Mouse (Mus musculus): Measurements from ENCODE around the gene Gna12.
A peak's percentile ranks its signal among the peaks of the same experiment; 100 is the strongest.

Gna12 gene

DNA sequence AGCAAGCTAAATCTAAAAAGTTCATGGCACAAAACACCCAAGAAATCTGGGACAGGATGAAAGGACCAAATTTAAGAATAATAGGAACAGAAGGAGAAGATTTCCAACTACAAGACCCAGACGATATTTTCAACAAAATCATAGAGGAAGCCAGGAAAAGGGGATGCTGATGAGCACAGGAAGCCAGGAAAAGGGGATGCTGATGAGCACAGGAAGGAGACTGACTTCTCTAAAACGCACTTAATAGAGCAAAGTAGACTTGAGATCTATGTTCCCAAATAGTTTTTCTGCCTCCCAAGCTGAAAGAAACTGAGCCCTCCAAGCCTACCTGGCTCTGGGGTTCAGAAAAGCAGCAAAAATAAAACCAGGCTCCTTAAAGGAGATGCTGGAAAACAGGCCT lies 2.8 kb downstream of the Gna12 start:
- no peak for DNase-seq (ENCODE audit: low read depth, low spot score)

- DNase-seq (ENCODE audit: low read depth, low spot score), result no peak
These were observed 3.4 kb downstream of the Gna12 start for GRCm38 (mm10) chr5:140826796-140827195.

GRCm38 (mm10) chr5:140826118-140826517 lies 4.1 kb downstream of the Gna12 start:
- no peak for DNase-seq (ENCODE audit: low read depth, low spot score)

DNA sequence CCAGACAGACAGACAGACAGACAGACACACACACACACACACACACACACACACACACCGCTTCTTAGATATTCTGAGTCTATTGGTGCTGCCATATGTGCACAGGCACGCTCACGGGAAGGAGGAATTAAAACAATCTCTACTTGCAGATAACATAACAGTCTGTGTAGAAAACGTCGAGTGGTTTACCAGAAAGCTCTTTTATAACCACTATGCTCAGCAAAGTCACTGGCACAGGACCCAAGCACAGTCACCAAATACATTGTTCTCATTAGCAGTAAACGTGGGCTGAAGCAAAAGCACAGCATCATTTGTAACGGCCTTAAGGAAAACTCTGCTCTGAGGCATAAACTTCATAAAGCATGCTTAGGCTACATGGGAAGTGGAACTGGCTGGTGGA lies 6.1 kb downstream of the Gna12 start:
- DNase-seq (ENCODE audit: low read depth, low spot score), result no peak

DNA sequence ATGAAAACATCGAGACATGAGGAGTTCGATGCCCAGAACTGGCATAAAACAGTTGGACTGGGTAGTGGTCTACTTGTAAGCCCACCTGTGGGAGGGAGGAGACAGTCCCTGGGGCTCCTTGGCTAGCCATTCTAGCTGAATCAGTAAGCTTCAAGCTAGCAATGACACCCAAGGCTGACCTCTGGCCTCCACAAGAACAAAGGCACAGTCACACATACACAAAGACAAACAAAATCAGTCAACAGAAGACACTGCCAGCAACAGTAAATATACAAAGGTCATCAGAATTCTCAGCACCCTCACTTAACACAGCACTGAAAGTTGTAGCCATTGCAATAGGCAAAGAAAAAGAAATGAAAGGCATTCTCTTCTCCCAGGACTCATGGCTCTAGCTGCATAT lies 6.8 kb downstream of the Gna12 start:
- DNase-seq (ENCODE audit: low read depth, low spot score), result no peak

GRCm38 (mm10) chr5:140821951-140822350 lies 8.3 kb downstream of the Gna12 start:
- DNase-seq (ENCODE audit: low read depth, low spot score), result no peak

DNA sequence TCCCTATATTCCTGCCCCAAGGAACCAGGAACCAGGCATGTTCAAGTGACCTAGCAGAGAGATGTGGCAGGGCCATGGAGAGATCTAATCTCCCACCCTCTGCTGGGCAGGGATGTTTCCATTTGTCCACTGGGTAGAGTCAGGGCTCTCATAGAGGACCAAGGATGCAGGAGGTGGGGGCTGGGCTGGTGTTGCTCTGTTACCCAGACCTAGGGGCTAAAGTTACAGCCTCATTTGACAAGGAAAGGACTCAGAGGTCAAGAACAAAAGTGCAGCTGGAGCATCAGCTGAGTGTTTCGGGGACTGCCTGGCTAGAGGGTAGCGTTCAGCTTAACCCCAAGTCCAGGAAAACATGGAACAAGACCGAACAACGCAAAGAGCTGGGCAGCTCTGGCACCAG lies 9.7 kb downstream of the Gna12 start:
- no peak for DNase-seq (ENCODE audit: low read depth, low spot score)

DNA sequence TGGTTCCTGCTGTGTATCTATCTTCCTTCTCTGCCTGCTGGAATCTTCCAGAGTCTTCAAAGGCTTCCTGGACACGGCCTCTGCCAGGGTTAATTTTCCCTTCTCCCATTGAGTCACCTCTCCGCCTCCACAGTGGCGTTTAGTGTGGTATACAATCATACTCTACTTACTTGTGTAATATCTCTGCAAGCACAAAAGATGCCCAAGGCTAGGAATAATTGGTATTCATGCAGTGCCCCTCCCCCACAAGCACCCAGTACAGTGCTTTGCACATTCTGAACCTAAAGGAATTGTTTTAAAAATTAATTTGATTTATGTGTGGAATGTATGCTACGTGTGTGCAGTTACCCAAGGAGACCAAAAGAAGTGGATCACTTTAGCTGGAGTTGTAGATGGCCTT lies 10.6 kb downstream of the Gna12 start:
- DNase-seq (ENCODE audit: low read depth, low spot score), result no peak

DNA sequence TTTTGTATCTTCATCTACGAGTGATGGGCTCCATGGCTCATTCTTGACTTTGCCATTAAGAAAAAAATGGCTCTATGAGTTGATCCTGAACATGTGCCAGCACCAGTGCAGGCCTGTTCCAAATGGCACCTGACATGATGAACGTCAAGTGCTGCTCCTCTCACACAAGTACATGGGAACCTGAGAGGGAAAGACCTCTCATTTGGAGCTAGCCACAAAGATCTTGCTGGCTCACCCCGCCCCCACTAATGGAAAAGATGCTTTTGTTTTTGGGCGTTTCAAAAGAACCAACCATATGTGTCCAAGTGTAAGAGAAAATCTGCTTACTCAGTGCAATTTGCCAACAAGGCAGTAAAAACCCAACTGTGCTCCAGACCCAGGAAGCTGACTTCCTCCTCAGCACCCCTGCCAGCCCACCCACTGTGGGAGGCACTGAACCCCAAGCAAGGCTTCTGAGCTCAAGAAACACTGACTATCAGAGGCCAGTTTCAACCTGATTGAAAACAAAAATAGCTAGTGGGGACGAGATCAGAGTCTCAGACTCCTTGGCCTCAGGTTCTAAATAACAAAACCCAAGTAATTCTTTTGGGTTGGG lies 11.7 kb downstream of the Gna12 start:
- DNase-seq (ENCODE audit: low read depth, low spot score), result no peak

- no peak for DNase-seq (ENCODE audit: low read depth, low spot score)
These were observed 13.2 kb downstream of the Gna12 start for GRCm38 (mm10) chr5:140816950-140817568.

- DNase-seq (ENCODE audit: low read depth, low spot score), result no peak
These were observed 14.2 kb downstream of the Gna12 start for GRCm38 (mm10) chr5:140816008-140816407.

DNA sequence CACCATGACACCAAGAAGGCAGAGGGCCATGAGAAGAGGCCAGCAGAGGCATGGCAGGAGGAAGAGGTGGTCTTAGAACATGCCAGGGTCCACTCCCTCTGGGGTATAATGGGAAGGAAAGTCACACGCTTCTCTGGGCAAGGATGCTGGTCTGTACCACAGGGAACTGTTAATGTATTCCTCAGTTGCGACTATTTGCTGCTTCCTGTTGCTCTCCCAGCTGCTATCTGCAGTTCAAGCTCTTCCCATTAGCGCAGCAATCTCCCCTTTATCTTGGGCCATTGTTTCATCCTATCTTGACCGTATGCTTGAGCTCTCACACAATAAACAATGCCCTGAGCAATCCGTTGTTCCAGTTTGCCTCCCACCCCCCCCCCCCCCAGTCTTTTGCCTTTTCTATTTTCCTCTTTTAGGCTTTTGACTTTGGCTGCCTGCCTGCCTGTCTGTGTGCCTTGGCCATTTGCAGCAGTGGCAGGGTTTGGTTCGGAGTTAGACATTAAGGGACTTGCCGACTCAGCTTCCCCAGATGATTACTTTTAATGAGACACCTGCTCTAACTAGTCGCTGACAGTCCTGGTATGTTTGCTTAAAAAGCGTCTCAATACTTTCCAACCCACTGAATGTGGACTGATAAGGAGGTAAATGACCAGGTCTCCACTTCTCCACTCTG lies 15.0 kb downstream of the Gna12 start:
- no peak for DNase-seq (ENCODE audit: low read depth, low spot score)

GRCm38 (mm10) chr5:140814403-140814802 lies 15.8 kb downstream of the Gna12 start:
- DNase-seq (ENCODE audit: low read depth, low spot score), result no peak

DNA sequence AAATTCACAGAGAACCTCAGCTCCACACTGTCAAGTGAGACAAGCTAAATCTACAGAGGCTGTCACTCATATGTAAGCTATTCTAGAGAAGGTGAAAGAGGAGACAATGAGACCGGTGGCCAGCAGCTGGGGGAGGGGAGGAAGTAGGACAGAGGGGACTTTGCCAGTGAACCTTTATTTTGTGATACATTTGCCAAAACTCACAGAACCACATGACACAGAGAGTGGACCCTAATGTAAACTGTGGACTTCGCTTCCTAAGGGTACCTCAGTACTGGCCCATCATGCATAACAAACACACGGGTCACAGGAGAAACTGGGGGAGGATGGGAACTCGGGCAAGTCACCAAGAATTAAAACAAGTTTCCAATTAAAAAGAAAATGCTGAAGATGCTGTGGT lies 17.5 kb downstream of the Gna12 start:
- no peak for DNase-seq (ENCODE audit: low read depth, low spot score)

DNA sequence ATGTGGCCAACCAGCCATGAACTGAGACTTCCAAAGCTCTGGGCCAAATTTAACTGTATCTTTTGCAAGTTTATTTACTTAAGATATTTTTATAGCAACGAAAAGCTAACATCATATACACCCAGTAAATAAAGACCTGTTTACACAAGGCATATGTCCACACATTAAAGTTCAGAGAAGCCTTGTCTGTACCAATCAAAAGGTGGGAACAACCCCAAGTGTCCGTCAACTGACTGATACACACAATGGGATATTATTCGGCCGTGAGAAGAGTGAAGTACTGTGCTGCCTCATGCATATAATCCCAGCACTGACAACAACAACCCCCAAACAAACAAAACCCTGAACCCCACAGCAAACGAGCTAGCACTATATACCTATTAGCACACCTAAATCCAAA lies 18.2 kb downstream of the Gna12 start:
- no peak for DNase-seq (ENCODE audit: low read depth, low spot score)

DNA sequence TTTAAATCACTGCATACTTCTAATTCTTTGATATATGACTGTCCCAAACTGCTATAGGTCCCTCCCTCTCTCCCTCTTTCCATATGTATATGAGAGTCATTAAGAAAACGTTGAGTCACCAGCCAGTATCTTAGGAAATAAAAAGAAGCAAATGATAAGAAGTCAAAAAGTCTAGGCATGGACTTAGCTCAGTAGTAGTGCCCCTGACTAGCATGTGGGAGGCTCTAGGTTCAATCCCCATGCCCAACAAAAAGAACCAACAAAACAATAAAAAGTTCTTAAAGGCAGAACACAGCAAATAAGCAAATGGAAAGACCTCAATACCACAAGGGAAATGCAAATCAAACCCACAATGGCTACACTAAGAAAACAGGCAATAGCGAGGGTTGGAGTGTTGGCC lies 18.8 kb downstream of the Gna12 start:
- DNase-seq (ENCODE audit: low read depth, low spot score), result no peak

- DNase-seq (ENCODE audit: low read depth, low spot score), result no peak
These were observed 23.3 kb downstream of the Gna12 start for GRCm38 (mm10) chr5:140806939-140807338.

DNA sequence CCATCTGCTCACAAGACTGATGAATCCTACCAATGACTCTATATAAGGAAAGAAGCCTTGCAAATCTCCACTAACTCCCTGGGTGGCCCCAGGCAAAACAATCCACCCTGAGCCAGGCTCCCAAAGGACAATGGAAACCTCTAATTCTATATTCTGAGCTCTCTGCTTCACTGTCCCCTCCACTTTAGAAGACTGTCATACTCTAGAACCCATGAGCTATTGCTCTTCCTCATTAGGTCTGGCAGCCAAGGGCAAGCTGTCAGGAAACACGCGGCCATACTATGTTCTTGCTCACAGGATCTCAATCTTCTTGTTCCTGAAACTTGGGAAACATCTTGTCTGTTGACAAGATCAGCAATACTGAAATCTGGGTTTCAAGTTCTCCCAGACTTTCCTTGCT lies 24.0 kb downstream of the Gna12 start:
- DNase-seq (ENCODE audit: low read depth, low spot score), result no peak

DNA sequence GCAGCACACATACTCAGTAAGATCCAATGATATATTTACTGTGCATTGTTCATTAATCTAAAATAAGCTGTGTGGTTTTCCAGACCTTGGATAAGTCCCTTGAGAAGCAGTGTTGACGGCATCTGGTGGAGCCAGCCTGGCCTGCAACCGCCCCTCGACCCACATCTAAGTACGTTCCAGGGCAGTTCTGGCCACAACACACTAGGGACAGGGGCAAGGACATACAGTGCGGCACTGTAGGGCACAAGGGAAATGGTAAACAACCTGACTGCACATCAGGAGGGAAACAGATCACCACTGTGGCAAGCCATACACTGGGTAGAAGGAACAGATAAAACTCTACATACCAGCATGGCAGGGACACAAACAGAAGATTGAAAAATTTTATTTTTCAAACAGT lies 28.4 kb downstream of the Gna12 start:
- no peak for DNase-seq (ENCODE audit: low read depth, low spot score)

- DNase-seq (ENCODE audit: low read depth, low spot score), result no peak
These were observed 29.8 kb downstream of the Gna12 start for GRCm38 (mm10) chr5:140800288-140800923.

DNA sequence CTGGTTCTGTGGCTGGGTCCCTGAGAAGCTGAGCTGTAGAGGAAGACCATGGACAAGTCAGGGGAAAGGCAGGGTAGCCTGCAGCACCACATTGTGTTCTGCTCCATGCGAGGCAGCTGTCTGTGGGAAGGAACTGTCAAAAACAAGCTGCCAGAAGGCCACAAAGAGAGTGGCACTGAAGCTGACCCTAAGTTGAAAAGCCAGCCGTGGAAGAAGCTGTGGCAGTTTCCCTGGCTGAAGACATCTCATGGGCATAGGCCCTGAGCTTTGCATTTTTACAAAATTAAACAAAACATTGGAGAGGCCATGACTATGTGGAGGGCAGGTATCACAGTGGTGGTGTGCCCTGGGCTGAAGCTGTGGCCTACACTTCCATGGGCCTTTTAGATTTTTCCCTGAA lies 31.0 kb downstream of the Gna12 start:
- no peak for DNase-seq (ENCODE audit: low read depth, low spot score)

DNA sequence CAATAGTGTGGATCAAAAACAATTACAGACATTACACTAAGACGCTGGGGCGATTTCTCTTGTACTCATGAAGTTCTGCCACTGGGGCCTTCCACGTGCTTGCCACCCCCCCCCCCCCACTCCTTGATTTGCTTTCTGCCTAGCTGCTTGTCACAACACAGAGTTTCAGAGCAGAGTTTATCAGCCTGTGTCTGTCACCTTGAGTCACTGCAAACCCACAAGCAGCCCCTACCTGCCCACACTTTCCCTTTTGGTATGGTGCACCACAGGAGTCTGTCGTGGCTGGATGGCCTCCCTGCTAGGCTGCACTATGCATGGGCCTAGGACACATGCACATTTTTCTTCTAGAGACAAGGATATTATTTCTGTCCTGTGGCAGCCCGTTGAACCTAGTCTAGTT lies 31.5 kb downstream of the Gna12 start:
- DNase-seq (ENCODE audit: low read depth, low spot score), result no peak

DNA sequence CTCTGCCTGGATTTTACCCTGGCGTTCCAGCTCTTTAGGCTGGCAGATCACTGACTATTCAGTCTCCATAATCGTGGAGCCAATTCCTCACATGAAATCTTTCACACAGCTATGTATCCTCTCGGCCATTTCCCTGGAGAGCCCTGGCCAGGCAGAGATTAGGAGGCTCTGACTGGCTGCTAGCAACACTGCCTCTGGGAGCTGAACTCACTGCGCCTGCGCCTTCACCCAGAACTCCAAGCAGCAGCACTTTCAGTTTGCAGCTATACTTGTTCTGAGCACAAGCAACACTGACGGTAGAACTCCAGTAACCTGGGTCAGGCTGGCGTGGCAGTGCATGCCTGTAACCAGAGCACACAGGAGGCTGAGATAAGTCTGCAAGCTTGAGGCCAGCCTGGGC lies 32.1 kb downstream of the Gna12 start:
- DNase-seq (ENCODE audit: low read depth, low spot score), result peak; percentile 70

Measured in skeletal muscle tissue, adult 2 months (tissue).